Mouse (Mus musculus) intestine, embryonic 15.5 days (tissue): ENCODE results near the gene Pard3. TPM values are rescaled to one million over a fixed set of nuclear protein-coding genes. Genes with fewer than 3 reads are reported as not detected.

Experiments
- ATAC-seq: fragments of 200-750 bp; cut with Nextera tagmentation; 2 replicates; pipeline ENCODE4 v1.8.0; 2017; ENCODE audit warnings: moderate TSS enrichment, moderate library complexity
- H3K27ac ChIP-seq: fragments of 300-500 bp; sonication (generic); 2 replicates; pipeline ENCODE4 v1.5.1; 2015; ENCODE audit warnings: mild to moderate bottlenecking, inconsistent platforms
- H3K27me3 ChIP-seq: fragments of 300-500 bp; sonication (generic); replicated peaks from 2 replicates; pipeline ENCODE4 v1.6.1; 2015; ENCODE audit warnings: inconsistent platforms
- H3K36me3 ChIP-seq: fragments of 300-500 bp; sonication (generic); 2 replicates; pipeline ENCODE4 v1.6.1; 2015; ENCODE audit warnings: inconsistent platforms
- H3K4me1 ChIP-seq: fragments of 300-500 bp; sonication (generic); replicated peaks from 2 replicates; pipeline ENCODE4 v1.6.1; 2015; ENCODE audit warnings: inconsistent platforms
- H3K4me2 ChIP-seq: fragments of 300-500 bp; sonication (generic); replicated peaks from 2 replicates; pipeline ENCODE4 v1.6.1; 2015; ENCODE audit warnings: mild to moderate bottlenecking, inconsistent platforms
- H3K4me3 ChIP-seq: fragments of 300-500 bp; sonication (generic); replicated peaks from 2 replicates; pipeline ENCODE4 v1.5.1; 2015; ENCODE audit warnings: inconsistent platforms
- H3K9ac ChIP-seq: fragments of 300-500 bp; sonication (generic); 2 replicates; pipeline ENCODE4 v1.6.1; 2015; ENCODE audit warnings: inconsistent platforms
- H3K9me3 ChIP-seq: fragments of 300-500 bp; sonication (generic); 2 replicates; pipeline ENCODE4 v1.6.1; 2016; ENCODE audit warnings: inconsistent platforms
- WGBS: fragments of 180-500 bp; shearing (Covaris S2); methylation state at CpG from one replicate; pipeline ENCODE4 v1.1.7; 2015; 5-methylcytosine and 5-hydroxymethylcytosine counted together
- polyA plus RNA-seq: library from polyadenylated mRNA; unstranded; fragments of >200 nt; fragmentation: Nextera tagmentation; extraction: Ambion mirVana; gene quantifications from 2 replicates; pipeline ENCODE4 v1.2.1, GENCODE M21; 2015

The Pard3 gene
- polyA plus RNA-seq, 1 experiment from 2014 or later = 24.5 TPM

DNA sequence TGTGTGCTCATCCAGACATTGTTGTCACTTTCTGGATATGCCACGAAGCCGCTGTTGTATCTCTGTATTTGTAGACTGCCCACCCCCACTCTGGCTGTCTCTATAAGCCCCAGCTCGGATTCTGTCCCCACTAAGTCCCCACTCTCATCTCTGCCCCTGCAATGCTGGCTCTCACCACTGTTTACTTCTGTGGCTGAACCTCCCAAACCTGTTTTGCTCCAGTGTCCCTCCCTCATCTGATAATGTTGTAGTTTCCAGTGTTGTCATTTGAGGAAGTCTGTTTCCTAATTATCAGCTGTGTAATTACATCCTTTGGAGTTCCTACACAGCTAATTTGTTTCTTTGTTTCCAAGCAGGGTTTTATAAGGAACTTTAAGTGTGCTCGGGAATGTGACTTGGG, 81.4 kb downstream of the Pard3 start:
- H3K4me1 ChIP-seq = peaks cover 28% of the 10 kb centered on the region
- ATAC-seq = peak; percentile 54; the same call in 1 of the 2 replicates
- no peak overlapping the region; the same call in 1 of the 2 replicates for H3K4me2 ChIP-seq
- H3K27me3 ChIP-seq = no peaks in the 10 kb centered on the region
- WGBS = 38% methylated on average over 4 of the region's 4 CpGs
- no peak overlapping the region for H3K27ac ChIP-seq
- H3K9me3 ChIP-seq = no peaks in the 10 kb centered on the region
- no peak overlapping the region for H3K4me3 ChIP-seq
- no peaks in the 10 kb centered on the region for H3K36me3 ChIP-seq
- H3K9ac ChIP-seq = no peak overlapping the region

DNA sequence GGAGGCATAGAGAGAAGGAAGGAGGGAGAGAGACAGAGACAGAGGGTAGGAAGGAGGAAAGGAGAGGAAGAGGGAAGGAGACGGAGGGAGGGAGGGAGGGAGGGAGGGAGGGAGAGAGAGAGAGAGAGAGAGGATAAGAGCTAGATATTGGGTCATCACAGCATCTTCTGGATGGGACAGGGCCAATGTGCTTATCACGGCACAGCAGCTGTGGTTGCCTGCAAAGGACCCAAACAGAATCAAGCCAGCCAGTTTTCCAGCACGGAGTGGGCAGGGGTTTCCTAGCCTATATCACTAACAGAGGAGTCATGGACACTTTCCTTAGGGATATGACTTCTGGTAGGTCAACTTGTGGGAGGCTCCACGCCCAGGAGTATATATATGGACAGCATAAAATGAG, 82.4 kb downstream of the Pard3 start:
- Histone ChIP-seq H3K9me3 (no peaks in the 10 kb centered on the region), H3K9ac (no peak overlapping the region), H3K4me3 (no peak overlapping the region), H3K4me2 (no peak overlapping the region), H3K27me3 (no peaks in the 10 kb centered on the region), H3K27ac (no peak overlapping the region), H3K36me3 (no peaks in the 10 kb centered on the region), H3K4me1 (peaks cover 28% of the 10 kb centered on the region)
- ATAC-seq = no peak
- WGBS = 41% methylated on average over 4 of the region's 4 CpGs

DNA sequence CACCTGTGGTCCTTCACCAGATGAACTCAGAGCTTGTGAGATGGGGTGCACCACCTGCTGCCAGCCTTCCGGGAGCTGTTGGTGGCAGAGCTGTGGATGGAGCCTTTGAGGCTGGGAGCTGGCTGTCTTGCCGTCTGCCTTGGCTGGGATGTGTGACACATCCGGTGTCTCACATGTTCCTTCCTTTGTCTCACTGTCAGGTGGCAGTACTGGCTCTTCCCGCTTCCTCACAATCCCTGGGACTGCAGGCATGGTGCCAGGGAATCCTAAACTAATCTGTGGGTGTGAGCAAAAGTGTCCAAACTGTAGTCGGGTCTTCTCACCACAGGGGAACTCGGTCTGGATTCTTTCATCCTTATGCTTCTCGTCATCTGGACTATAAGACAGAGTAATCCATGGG, 85.1 kb downstream of the Pard3 start:
- Histone ChIP-seq H3K4me2 (no peak overlapping the region), H3K27ac (no peak overlapping the region)
- no peak for ATAC-seq

DNA sequence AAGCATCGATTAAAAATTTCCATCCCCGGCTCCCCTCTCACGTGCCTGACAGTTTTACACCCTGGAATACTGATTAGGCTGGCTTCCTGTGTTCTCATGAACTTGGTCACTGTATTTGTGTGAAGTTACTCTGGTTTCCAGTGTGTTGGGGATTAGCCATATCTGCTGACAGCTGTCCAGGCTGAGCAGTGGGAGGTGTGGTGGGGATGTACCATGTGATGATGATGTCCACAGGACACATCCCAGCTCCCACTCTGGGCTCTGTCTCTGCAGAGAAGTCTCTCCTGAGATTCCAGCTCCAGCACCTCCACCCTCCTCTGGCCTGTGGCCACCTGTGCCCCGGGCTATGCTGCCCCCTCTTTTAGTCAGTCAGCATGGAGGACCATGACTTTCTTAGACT, 87.0 kb downstream of the Pard3 start:
- 73% methylated on average over 4 of the region's 4 CpGs for WGBS
- H3K36me3 ChIP-seq = no peaks in the 10 kb centered on the region
- no peak overlapping the region for H3K27ac ChIP-seq
- H3K4me2 ChIP-seq = no peak overlapping the region
- peaks cover 8% of the 10 kb centered on the region for H3K4me1 ChIP-seq
- no peak for ATAC-seq
- H3K9me3 ChIP-seq = no peaks in the 10 kb centered on the region
- no peaks in the 10 kb centered on the region for H3K27me3 ChIP-seq
- H3K4me3 ChIP-seq = no peak overlapping the region
- H3K9ac ChIP-seq = no peak overlapping the region

More for the DNA sequence above, 85.1 kb downstream of the Pard3 start:
- no peaks in the 10 kb centered on the region for H3K27me3 ChIP-seq
- H3K9ac ChIP-seq = no peak overlapping the region
- H3K4me1 ChIP-seq = peaks cover 23% of the 10 kb centered on the region
- no peak overlapping the region for H3K4me3 ChIP-seq
- no peaks in the 10 kb centered on the region for H3K36me3 ChIP-seq
- 64% methylated on average over 7 of the region's 7 CpGs for WGBS
- no peaks in the 10 kb centered on the region for H3K9me3 ChIP-seq

DNA sequence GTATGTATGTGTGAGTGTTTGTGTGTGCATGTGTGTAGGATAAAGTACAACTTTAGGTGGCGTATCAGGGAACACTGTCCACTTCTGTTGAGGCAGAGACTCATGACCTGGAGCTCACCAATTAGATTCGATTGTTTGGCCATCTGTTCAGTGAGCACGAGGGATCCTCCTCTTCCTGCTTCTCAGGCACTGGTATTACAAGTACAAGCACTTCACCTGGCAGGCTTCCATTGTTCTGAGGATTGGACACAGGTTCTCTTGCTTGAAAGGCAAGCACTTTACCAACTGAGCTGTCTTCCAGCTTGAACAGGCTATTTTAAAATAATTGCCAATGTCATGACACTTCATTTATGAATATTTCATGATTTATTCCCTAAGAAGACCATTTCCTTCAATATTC, 88.0 kb downstream of the Pard3 start:
- H3K9me3 ChIP-seq = no peaks in the 10 kb centered on the region
- no peaks in the 10 kb centered on the region for H3K27me3 ChIP-seq
- H3K9ac ChIP-seq = no peak overlapping the region
- WGBS = 65% methylated on average over 3 of the region's 3 CpGs
- no peak overlapping the region for H3K4me3 ChIP-seq
- H3K27ac ChIP-seq = no peak overlapping the region
- no peaks in the 10 kb centered on the region for H3K36me3 ChIP-seq
- H3K4me2 ChIP-seq = no peak overlapping the region
- ATAC-seq = no peak
- peaks cover 5% of the 10 kb centered on the region for H3K4me1 ChIP-seq

DNA sequence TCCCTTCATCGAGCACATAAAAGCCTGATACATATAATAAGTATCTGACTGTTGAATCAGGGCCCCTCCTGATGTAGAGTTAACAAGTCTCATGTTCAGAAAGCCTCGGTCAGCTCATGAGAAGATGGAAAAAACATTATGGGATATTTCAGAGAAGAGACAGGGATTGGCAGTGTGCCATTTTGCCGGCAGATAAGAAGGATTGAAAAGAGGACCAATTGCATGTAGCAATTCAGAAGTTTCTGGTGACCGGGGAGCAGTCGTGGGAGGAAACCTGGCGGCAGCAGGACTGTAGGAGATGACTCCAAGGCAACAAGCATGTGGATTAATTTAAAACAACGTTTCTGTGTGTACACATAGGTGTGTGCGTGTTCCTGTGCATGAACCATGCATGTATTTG, 93.4 kb downstream of the Pard3 start:
- Histone ChIP-seq H3K4me1 (peaks cover 16% of the 10 kb centered on the region; the same call in 1 of the 2 replicates), H3K36me3 (no peaks in the 10 kb centered on the region), H3K9me3 (no peaks in the 10 kb centered on the region), H3K4me2 (no peak overlapping the region), H3K27ac (no peak overlapping the region), H3K27me3 (no peaks in the 10 kb centered on the region), H3K9ac (no peak overlapping the region), H3K4me3 (no peak overlapping the region)
- 50% methylated on average over 8 of the region's 8 CpGs for WGBS
- no peak for ATAC-seq

DNA sequence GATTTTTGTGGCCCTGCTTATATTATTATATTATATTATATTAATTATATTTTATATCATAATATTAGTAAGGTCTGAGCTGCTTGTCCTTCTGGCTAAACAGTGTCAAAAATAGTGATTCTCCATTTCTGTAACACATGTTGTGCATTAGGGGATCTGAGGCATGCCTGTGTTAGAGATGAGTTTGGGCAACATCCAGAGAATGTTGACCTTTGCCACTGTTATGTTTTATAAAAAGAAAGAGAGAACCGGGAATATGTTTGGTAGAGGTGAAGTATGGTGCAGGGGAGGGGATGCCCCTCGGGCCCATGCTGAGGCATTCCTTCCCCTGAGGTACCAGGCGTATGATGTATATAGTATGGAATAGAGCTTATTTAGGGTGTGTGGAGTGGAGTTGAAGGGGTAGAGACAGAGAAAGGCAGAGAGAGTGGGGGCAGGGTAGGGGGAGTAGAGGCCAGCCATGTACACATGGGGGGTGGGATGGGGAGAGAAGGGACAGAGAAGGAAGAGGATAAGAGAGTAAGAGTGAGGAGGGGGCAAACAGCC, 95.8 kb downstream of the Pard3 start:
- Histone ChIP-seq H3K4me2 (no peak overlapping the region), H3K36me3 (no peaks in the 10 kb centered on the region), H3K4me3 (no peak overlapping the region), H3K27ac (no peak overlapping the region), H3K9ac (no peak overlapping the region), H3K4me1 (peaks cover 16% of the 10 kb centered on the region; the same call in 1 of the 2 replicates), H3K27me3 (no peaks in the 10 kb centered on the region), H3K9me3 (no peaks in the 10 kb centered on the region)
- no peak for ATAC-seq
- 47% methylated on average over 3 of the region's 3 CpGs for WGBS

DNA sequence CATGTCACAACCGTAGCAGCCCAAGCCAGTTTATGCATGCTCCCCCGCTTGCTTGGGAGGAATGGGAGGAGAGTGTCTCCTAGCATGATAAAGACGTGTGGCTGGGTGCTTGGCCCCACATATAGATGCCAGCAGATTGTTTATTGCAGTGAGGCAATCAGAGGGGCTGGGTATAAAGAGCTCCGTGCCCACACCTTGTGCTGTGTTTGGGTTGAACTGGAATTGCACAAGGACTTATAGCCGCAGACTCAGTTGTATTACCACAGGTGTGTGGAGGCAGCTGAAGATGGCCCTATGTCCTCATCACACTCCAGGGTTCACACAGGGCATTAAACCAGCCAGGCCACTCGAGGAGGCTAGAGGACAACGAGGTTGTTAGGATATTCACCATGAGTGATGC, 98.2 kb downstream of the Pard3 start:
- 72% methylated on average over 7 of the region's 7 CpGs for WGBS
- no peaks in the 10 kb centered on the region for H3K9me3 ChIP-seq
- H3K27me3 ChIP-seq = no peaks in the 10 kb centered on the region
- no peak overlapping the region for H3K27ac ChIP-seq
- peaks cover 16% of the 10 kb centered on the region; the same call in 1 of the 2 replicates for H3K4me1 ChIP-seq
- no peak overlapping the region for H3K9ac ChIP-seq
- no peak for ATAC-seq
- H3K4me3 ChIP-seq = no peak overlapping the region
- no peaks in the 10 kb centered on the region for H3K36me3 ChIP-seq
- H3K4me2 ChIP-seq = no peak overlapping the region

DNA sequence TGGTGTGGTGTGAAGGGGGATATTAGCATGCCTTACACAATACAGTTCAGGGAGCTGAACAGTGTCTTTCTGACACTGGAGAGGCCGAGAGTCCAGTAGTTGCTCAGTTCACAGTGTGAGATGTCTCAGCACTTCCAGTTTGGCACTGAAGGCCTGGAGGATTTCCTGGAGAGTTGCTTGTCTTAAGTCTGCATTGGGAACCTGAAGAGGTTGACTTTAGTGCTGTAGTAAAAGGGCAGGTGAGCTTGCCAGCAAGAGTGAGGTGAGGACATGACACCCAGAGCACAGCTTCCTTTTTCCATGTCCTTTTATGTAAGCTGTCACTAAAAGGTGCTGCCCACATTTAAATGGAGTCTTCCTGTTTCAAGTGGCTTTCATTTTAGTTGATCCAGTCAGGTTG, 99.1 kb downstream of the Pard3 start:
- no peak overlapping the region for H3K4me2 ChIP-seq
- no peaks in the 10 kb centered on the region for H3K36me3 ChIP-seq
- no peak overlapping the region for H3K9ac ChIP-seq
- H3K4me3 ChIP-seq = no peak overlapping the region
- no peak for ATAC-seq
- no peaks in the 10 kb centered on the region for H3K9me3 ChIP-seq
- H3K4me1 ChIP-seq = 0 out of 2 replicates have a peak, but pooled peaks cover 10% of the 10 kb centered on the region
- no peak overlapping the region for H3K27ac ChIP-seq
- no peaks in the 10 kb centered on the region for H3K27me3 ChIP-seq
- WGBS = 67% methylated on average over 1 of the region's 1 CpGs

DNA sequence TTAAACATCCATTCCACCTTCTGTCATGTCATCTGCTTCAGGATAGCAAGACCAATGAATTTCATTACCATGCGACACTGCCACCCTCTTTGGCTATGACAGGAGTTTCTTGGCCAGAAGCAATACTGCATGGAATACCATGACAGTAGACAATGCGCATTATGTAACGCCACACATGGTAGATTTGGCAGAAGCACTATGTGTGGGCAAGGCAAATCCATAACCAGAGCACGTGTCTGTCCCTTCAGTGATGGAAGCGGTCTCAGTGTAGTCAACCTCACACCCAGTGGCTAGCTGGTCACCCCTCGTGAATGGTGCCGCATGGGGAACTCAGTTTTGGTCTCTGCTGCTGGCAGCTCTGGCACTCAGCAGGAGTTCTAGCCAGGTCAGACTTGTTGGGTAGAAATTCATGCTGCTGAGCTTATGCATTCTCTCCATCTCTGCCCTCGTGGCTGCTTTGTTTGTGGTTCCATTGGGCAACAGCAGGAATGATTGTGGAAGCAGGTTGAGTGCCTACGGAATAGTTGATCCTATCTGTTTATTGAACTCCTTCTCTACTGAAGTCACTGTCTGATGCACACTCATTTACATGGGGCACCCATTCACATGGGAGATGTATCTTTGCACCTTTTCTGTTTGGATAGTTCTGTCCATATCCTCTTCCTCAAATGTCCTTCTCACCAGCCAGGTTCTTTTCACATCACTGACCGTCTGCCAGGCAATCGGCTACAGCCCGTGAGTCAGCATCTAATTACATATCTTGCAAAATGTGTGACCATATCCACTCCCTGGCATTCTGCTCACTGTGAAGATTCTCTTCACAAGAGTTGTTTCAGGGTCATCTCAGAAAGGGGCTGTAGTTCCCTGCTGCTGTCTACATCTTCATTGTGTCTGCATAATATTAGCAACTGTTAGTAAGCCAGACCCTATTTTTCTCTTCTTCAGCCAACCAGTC, 100.9 kb downstream of the Pard3 start:
- Histone ChIP-seq H3K4me1 (0 out of 2 replicates have a peak, but pooled peaks cover 6% of the 10 kb centered on the region), H3K27ac (no peak overlapping the region), H3K4me3 (no peak overlapping the region), H3K9ac (no peak overlapping the region), H3K36me3 (no peaks in the 10 kb centered on the region), H3K27me3 (no peaks in the 10 kb centered on the region), H3K9me3 (no peaks in the 10 kb centered on the region), H3K4me2 (no peak overlapping the region)
- ATAC-seq = no peak
- 92% methylated on average over 12 of the region's 12 CpGs for WGBS

DNA sequence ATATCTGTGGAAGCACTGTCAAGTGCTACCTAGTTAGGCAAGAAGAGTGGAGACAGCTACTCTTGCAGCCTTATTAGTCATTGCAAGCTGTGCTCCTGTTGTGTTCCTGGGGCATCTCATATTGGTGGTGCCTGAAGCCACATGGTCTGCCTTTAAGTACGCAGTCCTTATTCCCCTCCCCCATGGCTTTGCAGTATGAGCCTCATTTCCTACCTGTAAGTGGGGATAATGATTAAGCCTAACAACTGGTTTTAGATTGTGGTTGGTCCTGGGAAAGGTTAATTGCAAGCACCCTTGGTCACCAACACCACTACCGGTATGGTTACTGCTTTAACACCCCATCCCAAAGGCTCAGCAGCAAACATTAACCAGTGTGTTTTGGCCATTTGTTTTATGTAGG, 104.8 kb downstream of the Pard3 start:
- 46% methylated on average over 2 of the region's 2 CpGs for WGBS
- H3K9ac ChIP-seq = no peak overlapping the region
- ATAC-seq = peak; percentile 75
- H3K9me3 ChIP-seq = no peaks in the 10 kb centered on the region
- H3K27me3 ChIP-seq = no peaks in the 10 kb centered on the region
- H3K4me1 ChIP-seq = 0 out of 2 replicates have a peak, but pooled peaks cover 5% of the 10 kb centered on the region
- no peak overlapping the region for H3K4me2 ChIP-seq
- H3K36me3 ChIP-seq = no peaks in the 10 kb centered on the region
- no peak overlapping the region for H3K4me3 ChIP-seq
- no peak overlapping the region for H3K27ac ChIP-seq

DNA sequence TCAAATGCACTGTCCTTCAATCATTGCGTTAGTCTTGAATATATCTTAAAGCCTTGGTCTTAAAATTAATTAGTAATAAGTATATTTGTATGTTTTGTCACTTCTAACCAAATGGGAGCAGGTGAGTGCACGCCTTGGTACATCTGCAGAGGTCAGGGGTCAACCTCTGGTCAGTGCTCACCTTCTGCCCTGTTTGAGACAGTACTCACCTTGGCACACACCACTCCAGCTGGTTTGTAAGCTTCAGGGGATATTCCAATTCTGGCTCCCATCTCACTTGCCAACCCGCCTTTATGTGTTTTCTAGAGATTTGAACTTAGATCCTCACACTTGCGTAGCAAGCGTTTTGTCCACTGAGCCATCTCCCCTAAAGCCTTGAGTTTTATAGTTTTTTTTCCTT, 105.7 kb downstream of the Pard3 start:
- Histone ChIP-seq H3K27ac (no peak overlapping the region), H3K4me1 (0 out of 2 replicates have a peak, but pooled peaks cover 5% of the 10 kb centered on the region), H3K36me3 (no peaks in the 10 kb centered on the region), H3K27me3 (no peaks in the 10 kb centered on the region), H3K9me3 (no peaks in the 10 kb centered on the region), H3K4me3 (no peak overlapping the region), H3K4me2 (no peak overlapping the region), H3K9ac (no peak overlapping the region)
- 94% methylated on average over 5 of the region's 5 CpGs for WGBS
- no peak for ATAC-seq
